Mouse (Mus musculus) testis, postnatal 10 days (tissue): Measurements from ENCODE around the gene Fbxo9.

Source experiments
- DNase-seq: peaks from one replicate; pipeline ENCODE4 v3.0.0; 2021; ENCODE audit warnings: low spot score

Gene Fbxo9

DNA sequence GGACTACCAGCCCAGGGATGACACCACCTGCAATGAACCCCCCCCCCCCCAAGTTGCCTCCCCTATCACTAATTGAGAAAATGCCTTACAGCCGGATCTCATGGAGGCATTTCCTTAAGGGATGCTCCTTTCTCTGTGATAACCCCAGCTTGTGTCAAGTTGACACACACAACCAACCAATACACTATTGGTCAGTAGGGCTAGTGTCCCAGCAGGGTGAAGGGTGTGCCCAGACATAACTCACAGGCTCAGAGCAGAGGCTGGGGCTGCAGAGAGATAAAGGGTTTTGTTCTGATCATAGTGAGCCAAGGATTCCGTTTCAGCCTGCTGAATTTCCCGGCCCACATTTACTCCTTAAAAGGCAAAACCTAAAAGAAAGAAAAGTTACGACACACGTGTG, 38.4 kb downstream of the Fbxo9 start:
- no peak for DNase-seq

DNA sequence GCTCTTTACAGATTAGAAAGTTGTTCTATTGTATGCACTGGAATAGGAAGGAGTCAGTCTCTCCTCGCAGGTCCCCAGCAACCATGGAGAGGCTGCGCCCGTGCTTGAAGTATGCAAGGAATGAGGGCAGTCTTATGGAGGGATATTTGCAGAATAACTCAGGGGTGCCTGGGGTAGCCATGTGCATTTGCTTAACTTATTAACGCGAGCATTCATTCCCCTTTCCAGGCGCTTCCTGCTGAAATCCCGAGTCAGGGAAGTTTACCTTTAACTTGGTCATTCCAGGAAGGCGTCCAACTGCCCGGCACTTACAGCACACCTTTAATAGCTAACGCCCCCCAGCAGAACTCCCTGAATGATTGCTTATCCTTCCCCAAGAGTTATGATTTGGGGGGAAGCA, 44.7 kb downstream of the Fbxo9 start:
- no peak for DNase-seq

DNA sequence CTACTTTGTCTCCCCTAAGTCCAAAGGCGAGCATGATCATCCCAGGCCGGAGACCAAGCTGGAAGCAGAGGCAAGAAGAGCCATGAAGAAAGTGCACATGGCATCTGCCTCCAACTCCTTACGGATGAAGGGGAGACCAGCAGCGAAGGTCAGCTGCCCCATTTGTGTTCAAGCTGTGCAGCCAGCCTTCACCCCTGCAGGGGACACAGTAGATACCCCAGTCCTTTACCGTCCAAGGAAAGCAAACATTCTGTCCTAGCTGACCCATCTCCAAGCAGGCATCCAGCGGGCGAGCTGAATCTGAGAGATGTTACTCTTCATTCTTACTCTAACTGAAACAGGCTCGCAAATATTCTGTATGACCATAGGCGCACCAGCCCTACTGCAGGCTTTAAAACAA, 46.5 kb downstream of the Fbxo9 start:
- DNase-seq, result no peak

DNA sequence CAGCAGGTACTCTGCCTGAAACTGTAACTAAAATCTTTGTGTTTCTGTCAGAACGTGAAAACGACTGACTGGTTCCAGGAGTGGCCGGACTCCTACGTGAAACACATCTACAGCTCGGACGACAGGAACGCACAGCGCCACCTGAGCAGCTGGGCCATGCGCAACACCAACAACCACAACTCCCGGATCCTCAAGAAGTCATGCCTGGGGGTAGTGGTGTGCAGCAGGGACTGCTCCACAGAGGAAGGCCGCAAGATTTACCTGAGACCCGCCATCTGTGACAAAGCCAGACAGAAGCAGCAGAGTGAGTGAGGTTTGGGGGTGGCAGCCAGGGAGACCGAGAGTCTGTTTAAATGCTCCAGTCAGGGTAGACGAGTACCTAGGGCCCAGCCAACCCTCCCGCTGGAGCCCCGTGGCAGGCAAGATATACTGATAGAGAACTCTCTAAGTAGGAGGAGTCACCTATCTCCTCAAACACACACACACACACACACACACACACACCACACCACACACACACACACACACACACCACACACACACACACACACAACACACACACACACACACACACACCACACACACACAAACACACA, 49.2 kb downstream of the Fbxo9 start:
- DNase-seq, result no peak

GRCm38 (mm10) chr9:78054298-78054697, 54.6 kb downstream of the Fbxo9 start:
- no peak for DNase-seq

GRCm38 (mm10) chr9:78053821-78054220, 55.0 kb downstream of the Fbxo9 start:
- DNase-seq, result no peak

DNA sequence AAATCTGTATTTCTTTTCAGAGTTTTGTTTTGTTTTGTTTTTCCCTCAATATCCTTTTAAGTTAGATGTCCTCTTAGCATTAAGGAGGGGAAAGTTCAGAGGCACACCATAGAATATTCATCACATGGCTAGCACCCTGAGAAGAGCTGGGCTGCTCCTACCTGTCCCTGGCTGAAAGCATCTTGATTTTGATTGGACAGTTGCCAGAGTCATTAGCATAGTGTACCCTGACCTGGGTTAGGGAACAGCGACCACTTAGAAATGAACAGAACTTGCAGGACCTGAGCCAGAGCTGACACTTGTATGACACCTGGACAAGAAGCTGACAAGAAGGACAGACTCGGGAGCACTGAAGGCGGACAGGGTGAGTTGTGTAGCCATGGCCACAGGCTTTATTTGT, 57.2 kb downstream of the Fbxo9 start, which contains the start of gene Gcm1:
Gene Gcm1 (plus strand): TSS at position 248 of the 400 bp plus-strand sequence.
- DNase-seq, result no peak

DNA sequence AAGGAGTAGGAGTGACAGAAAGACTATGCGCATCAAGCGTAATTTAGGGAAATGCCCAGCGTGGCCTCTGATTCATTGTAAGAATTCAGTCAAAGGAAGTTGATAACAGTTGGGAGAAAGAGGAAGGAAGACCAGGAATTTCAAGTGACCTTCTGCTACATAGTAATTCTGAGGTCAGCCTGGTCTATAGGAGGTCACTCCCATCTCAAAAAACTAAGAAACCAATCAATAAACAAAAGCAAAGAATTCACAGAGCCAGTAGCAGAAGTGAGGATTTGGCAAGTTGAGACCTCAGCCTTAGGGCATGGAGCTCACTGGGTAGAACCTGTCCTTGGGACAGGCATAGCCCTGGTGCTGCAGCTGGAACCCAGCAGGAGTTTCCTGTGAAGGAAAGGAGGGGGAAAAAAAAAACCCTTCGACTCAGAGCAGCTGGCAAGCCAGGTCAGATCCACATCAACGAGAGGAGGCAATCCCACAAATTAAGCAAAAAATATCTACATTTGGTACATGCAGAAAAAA, 58.4 kb downstream of the Fbxo9 start:
- DNase-seq, result no peak

DNA sequence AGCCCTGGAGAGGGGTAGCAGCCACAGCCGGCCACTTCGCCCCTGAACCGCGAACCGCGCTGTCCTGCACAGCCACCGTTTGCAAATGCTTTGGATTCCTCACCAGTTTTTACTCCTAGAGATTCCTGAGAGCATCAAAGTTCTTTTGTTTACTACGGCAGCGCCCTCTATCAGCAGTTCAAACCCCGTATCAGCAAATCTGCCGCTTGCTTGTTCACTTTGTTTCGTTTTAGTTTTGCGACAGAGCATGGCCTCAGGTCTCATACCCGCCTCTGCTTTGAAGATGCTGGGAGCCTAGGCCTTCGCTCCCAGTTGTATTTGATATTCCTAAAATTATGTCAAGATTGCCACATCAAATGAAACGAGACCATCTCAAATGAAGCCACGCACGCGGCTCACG, 62.1 kb downstream of the Fbxo9 start:
- no peak for DNase-seq

DNA sequence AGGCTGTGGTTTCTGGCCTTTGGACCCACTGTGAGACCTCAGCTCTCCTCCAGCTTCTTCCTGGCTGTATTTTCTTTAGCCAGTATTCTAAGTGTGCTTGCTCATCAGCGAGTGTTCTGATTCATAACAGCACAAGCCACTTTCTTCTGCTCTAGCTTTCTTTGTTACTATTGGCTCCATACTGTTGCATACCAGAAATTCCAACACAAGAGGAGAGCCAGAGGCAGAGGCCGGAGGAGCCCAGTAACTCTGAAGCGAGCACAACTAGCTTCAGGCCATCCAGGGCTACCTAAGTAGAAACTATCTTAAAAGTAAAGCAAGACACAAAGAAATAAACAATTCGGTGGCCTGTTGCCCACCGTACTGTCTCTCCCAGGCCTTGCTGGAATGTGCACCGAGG, 63.7 kb downstream of the Fbxo9 start:
- no peak for DNase-seq

GRCm38 (mm10) chr9:78038755-78039489, 69.9 kb downstream of the Fbxo9 start:
- peak; percentile 86 for DNase-seq

- no peak for DNase-seq
Observed at GRCm38 (mm10) chr9:78035831-78036230, 73.0 kb downstream of the Fbxo9 start.

DNA sequence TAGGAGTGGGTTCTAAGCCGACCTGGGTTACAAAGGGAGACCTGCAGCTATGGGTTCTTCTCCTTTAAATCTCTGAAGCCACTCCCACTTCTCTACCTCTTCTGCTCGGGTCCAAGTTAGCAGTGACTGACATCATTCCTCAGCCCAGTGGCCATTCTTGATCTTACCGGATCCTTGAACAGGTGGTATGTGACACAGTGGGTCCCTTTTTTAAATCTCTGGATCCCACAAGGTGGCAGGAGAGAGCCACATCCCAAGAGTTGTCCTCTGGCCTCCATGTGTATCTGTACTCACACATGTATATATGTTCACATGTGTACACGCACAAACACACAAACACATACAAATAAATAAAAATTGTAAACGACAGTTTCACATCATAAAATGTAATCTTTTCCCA, 73.6 kb downstream of the Fbxo9 start:
- no peak for DNase-seq

DNA sequence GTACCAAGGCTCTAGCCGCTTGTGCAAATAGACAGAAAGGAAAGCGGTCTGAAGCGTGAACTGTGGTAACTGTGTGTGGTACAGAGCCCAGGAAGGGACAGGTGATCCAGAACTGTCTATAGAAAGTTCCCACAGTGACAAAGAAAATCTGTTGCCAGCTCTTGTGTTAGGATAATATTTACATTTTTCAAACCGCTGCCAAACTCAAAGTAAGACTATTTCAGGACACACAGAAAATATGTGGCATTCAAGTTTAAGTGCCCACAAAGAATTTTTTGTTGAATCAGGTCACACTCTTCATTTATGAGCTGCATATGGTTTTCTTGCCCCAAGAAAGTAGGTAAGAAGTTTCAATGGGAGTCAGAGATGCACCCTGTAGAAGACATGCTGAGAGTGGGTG, 75.9 kb downstream of the Fbxo9 start:
- no peak for DNase-seq
